8 mouse cellular contexts compared by ENCODE assay signal in the genomic region with DNA sequence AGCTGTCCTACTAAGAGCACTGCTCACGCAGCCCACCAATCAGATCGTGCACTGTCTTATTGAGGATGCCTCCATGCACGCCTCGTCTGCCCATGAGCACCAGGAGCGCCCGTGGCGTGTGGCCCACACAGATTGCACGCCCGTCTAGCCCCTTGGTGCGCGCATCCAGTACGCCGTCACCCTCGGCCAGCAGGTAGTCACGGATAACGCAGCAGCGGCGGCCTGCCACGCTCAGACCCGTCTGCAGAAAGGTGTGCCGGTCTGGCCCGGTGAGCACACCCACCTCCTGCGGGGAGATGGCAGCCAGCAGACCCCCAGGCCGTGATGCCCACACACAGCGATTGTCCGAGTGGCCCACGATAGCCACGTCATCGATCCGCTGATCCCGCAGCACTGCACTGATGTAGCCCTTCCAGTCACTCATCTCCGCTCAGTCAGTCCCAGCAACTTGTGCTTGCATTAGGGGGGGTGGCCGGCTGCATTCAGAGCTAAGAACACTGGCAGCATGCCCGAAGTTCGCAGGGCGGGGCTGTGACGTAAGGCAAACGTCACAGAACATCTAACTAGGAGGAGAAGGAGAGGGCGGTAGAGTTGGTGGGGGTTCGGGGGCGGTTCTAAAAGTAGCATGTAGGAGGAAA. TPM values are rescaled to one million over a fixed set of nuclear protein-coding genes. Genes with fewer than 3 reads are reported as not detected.
DNase-seq lines count a peak whose midpoint lies in the region; ATAC-seq and TF ChIP-seq lines count a peak whose summit lies in the region.

A gene (minus strand): TSS at position 490 of the 638 bp plus-strand sequence.

- no peak for TF ChIP-seq POLR2A in ES-Bruce4 (IDR thresholded peaks at IDR 0.05; ENCODE audit: insufficient read depth, low read length)

- TF ChIP-seq CTCF in ES-Bruce4 (IDR thresholded peaks at IDR 0.05; ENCODE audit: low read depth, low read length), result no peak

- no peak within 1 kb of the TSS for H3K27ac ChIP-seq in ES-Bruce4 (ENCODE audit: insufficient read depth, low read length)
- no peak within 1 kb of the TSS for H3K27ac ChIP-seq in limb, embryonic 12.5 days

- H3K9me3 ChIP-seq in ES-Bruce4 (replicated peaks; ENCODE audit: control insufficient read depth, insufficient read depth, low read length, poor library complexity, severe bottlenecking), result no peaks in the 10 kb centered on the region
- H3K9me3 ChIP-seq in limb, embryonic 12.5 days, result no peaks in the 10 kb centered on the region

- peak; percentile 85 for DNase-seq in brain, adult 2 months (ENCODE audit: low read depth, low spot score)
- DNase-seq in frontal cortex, postnatal 25 days (ENCODE audit: low spot score in 2 of 2), result peak; percentile 55 to 67
- peak; percentile 95 for DNase-seq in kidney, adult 9 months
- DNase-seq in neural tube, embryonic 10.5 days (ENCODE audit: extremely low spot score, low spot score), result peak; percentile 67
- DNase-seq in spleen, adult 18-20 months, result no peak
- no peak for DNase-seq in gastrocnemius, postnatal 4 days (ENCODE audit: low spot score in 2 of 2)

- 5% methylated on average over 41 of the region's 41 CpGs for WGBS in limb, embryonic 12.5 days

- H3K4me2 ChIP-seq in limb, embryonic 12.5 days, result peak within 1 kb of the TSS; percentile 75

- no peak within 1 kb of the TSS for H3K9ac ChIP-seq in ES-Bruce4 (ENCODE audit: low read depth, poor library complexity, severe bottlenecking)
- H3K9ac ChIP-seq in limb, embryonic 12.5 days (replicated peaks), result peak within 1 kb of the TSS; percentile 66

- H3K36me3 ChIP-seq in ES-Bruce4 (ENCODE audit: control insufficient read depth, insufficient read depth, low read length, poor library complexity, severe bottlenecking), result no peaks in the 10 kb centered on the region
- H3K36me3 ChIP-seq in limb, embryonic 12.5 days, result no peaks in the 10 kb centered on the region

- no peaks in the 10 kb centered on the region for H3K27me3 ChIP-seq in ES-Bruce4 (ENCODE audit: control insufficient read depth, insufficient read depth, low read length, poor library complexity, severe bottlenecking)
- peaks cover 64% of the 10 kb centered on the region for H3K27me3 ChIP-seq in limb, embryonic 12.5 days

- H3K4me3 ChIP-seq in ES-Bruce4 (ENCODE audit: low read depth, low read length), result peak within 1 kb of the TSS; percentile 53
- peak within 1 kb of the TSS; percentile 41 for H3K4me3 ChIP-seq in limb, embryonic 12.5 days (replicated peaks)

- ATAC-seq in limb, embryonic 12.5 days (ENCODE audit: insufficient number of reproducible peaks, insufficient read depth, low FRiP score, low TSS enrichment, low read depth), result peak; percentile 78

- no peak for TF ChIP-seq EP300 in ES-Bruce4 (IDR thresholded peaks at IDR 0.05; ENCODE audit: insufficient read depth, low read depth, low read length)

- H3K4me1 ChIP-seq in ES-Bruce4 (ENCODE audit: control insufficient read depth, insufficient read depth, low read length), result no peaks in the 10 kb centered on the region
- H3K4me1 ChIP-seq in limb, embryonic 12.5 days (replicated peaks), result peaks cover 8% of the 10 kb centered on the region

RNA-seq across cellular contexts. Expression of the gene that starts here (rescaled TPM):
- not detected in 2 replicates for polyA plus RNA-seq in ES-Bruce4 (2011; ENCODE audit: insufficient read depth, insufficient read length, low read depth, missing spikeins)
- not detected in 2 replicates for polyA plus RNA-seq in limb, embryonic 12.5 days (2016; fragmentation: Nextera tagmentation; extraction: Ambion mirVana)
- total RNA-seq in gastrocnemius, postnatal 4 days (2021), result not detected

Comparison
In these comparisons a context has a peak if more than half of its experiments do, and no peak if none do; other contexts are left out.
1. Peak in ATAC-seq, H3K4me3 ChIP-seq, H3K9ac ChIP-seq and H3K4me2 ChIP-seq in limb, embryonic 12.5 days; RNA of the gene not detected or under 1 TPM.
2. DNase-seq: peak in brain, adult 2 months (single experiment), frontal cortex, postnatal 25 days (2 of 2), kidney, adult 9 months (single experiment) and neural tube, embryonic 10.5 days (single experiment); none in spleen, adult 18-20 months (0 of 2) and gastrocnemius, postnatal 4 days (0 of 2).